Mouse (Mus musculus): ENCODE data around the gene Pdzd11. TPM values are rescaled to one million over a fixed set of nuclear protein-coding genes. Genes with fewer than 3 reads are reported as not detected.

The Pdzd11 gene
- total RNA-seq (2021) = 10 to 100 TPM; 36.5 to 42.0 TPM

- peak; percentile 89 for DNase-seq
Measured at GRCm38 (mm10) chrX:100625802-100626793, at the start of gene Pdzd11. Gene Pdzd11, minus strand, starts transcription at chrX:100626568.

GRCm38 (mm10) chrX:100664825-100665224 is 38.5 kb upstream of the Pdzd11 start:
- no peak for DNase-seq

- no peak for DNase-seq
Measured at GRCm38 (mm10) chrX:100652848-100653247, 26.5 kb upstream of the Pdzd11 start.

GRCm38 (mm10) chrX:100638477-100638876 is 12.1 kb upstream of the Pdzd11 start:
- no peak for DNase-seq

GRCm38 (mm10) chrX:100629076-100629475 is 2.7 kb upstream of the Pdzd11 start:
- no peak for DNase-seq

- no peak for DNase-seq
Measured at GRCm38 (mm10) chrX:100625546-100625801, 894 bp downstream of the Pdzd11 start, which contains the start of gene Kif4. Gene Kif4, plus strand, starts transcription at chrX:100625737.

- DNase-seq = no peak
Measured at GRCm38 (mm10) chrX:100625146-100625545, 1.2 kb downstream of the Pdzd11 start.

GRCm38 (mm10) chrX:100624242-100624641 is 2.1 kb downstream of the Pdzd11 start:
- DNase-seq = no peak

GRCm38 (mm10) chrX:100621366-100621765 is 5.0 kb downstream of the Pdzd11 start:
- DNase-seq = no peak

- no peak for DNase-seq
Measured at GRCm38 (mm10) chrX:100618488-100618887, 7.9 kb downstream of the Pdzd11 start.

GRCm38 (mm10) chrX:100605314-100605713 is 21.1 kb downstream of the Pdzd11 start, which contains the start of gene Arr3:
Gene Arr3, plus strand, starts transcription at chrX:100605497.
- DNase-seq = no peak

- DNase-seq = no peak
Measured at GRCm38 (mm10) chrX:100599755-100600154, 26.6 kb downstream of the Pdzd11 start.

- peak; percentile 55 for DNase-seq
Measured at GRCm38 (mm10) chrX:100597439-100597838, 28.9 kb downstream of the Pdzd11 start.

- DNase-seq = no peak
Measured at GRCm38 (mm10) chrX:100594791-100595190, 31.6 kb downstream of the Pdzd11 start, which contains the start of gene P2ry4. Gene P2ry4, minus strand, starts transcription at chrX:100594869.

Other genes with a start within 250 kb of the Pdzd11 start
- gene Otud6a, start 197.6 kb downstream of the Pdzd11 start, total RNA-seq (2021) = not detected
- gene Awat2, start 183.9 kb downstream of the Pdzd11 start, total RNA-seq (2021) = not detected
- gene Igbp1, start 132.3 kb downstream of the Pdzd11 start, total RNA-seq (2021) = 10 to 100 TPM; 44.6 to 46.4 TPM
- not detected for gene Dgat2l6, start 101.7 kb downstream of the Pdzd11 start, total RNA-seq (2021)
- gene Awat1, start 54.3 kb downstream of the Pdzd11 start, total RNA-seq (2021) = not detected
- gene P2ry4, start 31.7 kb downstream of the Pdzd11 start, total RNA-seq (2021) = not detected
- gene Arr3, start 21.1 kb downstream of the Pdzd11 start, total RNA-seq (2021) = not detected
- gene Kif4, start 831 bp downstream of the Pdzd11 start, total RNA-seq (2021) = 10 to 100 TPM; 29.3 to 32.1 TPM
- under 1 TPM; 0.32 to 0.41 TPM for gene Gdpd2, start 103.3 kb upstream of the Pdzd11 start, total RNA-seq (2021)
- 1 to 10 TPM; 4.6 to 5.3 TPM for gene Dlg3, start 141.2 kb upstream of the Pdzd11 start, total RNA-seq (2021)